Mouse (Mus musculus) stomach, postnatal 0 days (tissue): ENCODE data around the gene Cenpt.

Experiments used
- CTCF ChIP-seq: IDR thresholded peaks from 2 replicates; pipeline ENCODE4 v1.5.1; 2016; ENCODE audit warnings: antibody characterized with exemption, low read depth, mild to moderate bottlenecking, moderate library complexity
- EP300 ChIP-seq: optimal IDR thresholded peaks from 2 replicates; pipeline ENCODE3; 2016; ENCODE audit warnings: antibody characterized with exemption

- TF ChIP-seq CTCF (no peak), EP300 (no peak)
These were observed 47.7 kb downstream of the Cenpt start for GRCm38 (mm10) chr8:105805346-105805745.
